Mouse (Mus musculus) heart, embryonic 16.5 days (tissue): ENCODE measurements at regions not wholly inside any gene's neighbourhood (a gene's known extent, or its start where the extent isn't known, plus 50 kb on each side); places are given as distances from the start of the nearest gene placed in this dataset.
A peak's percentile ranks its signal among the peaks of the same experiment; 100 is the strongest.

Experiments used
- ATAC-seq: fragments of 200-750 bp; cut with Nextera tagmentation; replicated peaks from 2 replicates; pipeline ENCODE4 v1.8.0; 2017; ENCODE audit warnings: moderate number of reproducible peaks; ENCODE audit not compliant: insufficient read depth, low FRiP score; ENCODE audit errors: extremely low read depth
- H3K27ac ChIP-seq: fragments of 300-500 bp; sonication (generic); 2 replicates; pipeline ENCODE4 v1.5.1; 2014; ENCODE audit warnings: mild to moderate bottlenecking, low read length, control low read depth, moderate library complexity
- H3K27me3 ChIP-seq: fragments of 300-500 bp; sonication (generic); 2 replicates; pipeline ENCODE4 v1.6.1; 2014; ENCODE audit warnings: low read length, mixed read lengths; ENCODE audit not compliant: control insufficient read depth, insufficient read depth
- H3K36me3 ChIP-seq: fragments of 300-500 bp; sonication (generic); 2 replicates; pipeline ENCODE4 v1.6.1; 2014; ENCODE audit not compliant: control insufficient read depth, insufficient read depth
- H3K4me1 ChIP-seq: fragments of 300-500 bp; sonication (generic); 2 replicates; pipeline ENCODE4 v1.6.1; 2014; ENCODE audit warnings: low read length, mixed read lengths; ENCODE audit not compliant: control insufficient read depth, insufficient read depth
- H3K4me2 ChIP-seq: fragments of 300-500 bp; sonication (generic); 2 replicates; pipeline ENCODE4 v1.6.1; 2014; ENCODE audit warnings: low read depth, mild to moderate bottlenecking, control low read depth, low read length
- H3K4me3 ChIP-seq: fragments of 300-500 bp; sonication (generic); 2 replicates; pipeline ENCODE4 v1.5.1; 2014; ENCODE audit warnings: mild to moderate bottlenecking, control low read depth, low read length
- H3K9ac ChIP-seq: fragments of 300-500 bp; sonication (generic); 2 replicates; pipeline ENCODE4 v1.6.1; 2014; ENCODE audit warnings: low read length, control low read depth
- H3K9me3 ChIP-seq: fragments of 300-500 bp; sonication (generic); replicated peaks from 2 replicates; pipeline ENCODE4 v1.6.1; 2016; ENCODE audit warnings: low read length; ENCODE audit not compliant: control insufficient read depth
- WGBS: fragments of 180-500 bp; shearing (Covaris S2); extraction: QIAGEN DNeasy Blood & Tissue Kit; methylation state at CpG from one replicate; pipeline ENCODE4 v1.1.7; 2014; 5-methylcytosine and 5-hydroxymethylcytosine counted together

DNA sequence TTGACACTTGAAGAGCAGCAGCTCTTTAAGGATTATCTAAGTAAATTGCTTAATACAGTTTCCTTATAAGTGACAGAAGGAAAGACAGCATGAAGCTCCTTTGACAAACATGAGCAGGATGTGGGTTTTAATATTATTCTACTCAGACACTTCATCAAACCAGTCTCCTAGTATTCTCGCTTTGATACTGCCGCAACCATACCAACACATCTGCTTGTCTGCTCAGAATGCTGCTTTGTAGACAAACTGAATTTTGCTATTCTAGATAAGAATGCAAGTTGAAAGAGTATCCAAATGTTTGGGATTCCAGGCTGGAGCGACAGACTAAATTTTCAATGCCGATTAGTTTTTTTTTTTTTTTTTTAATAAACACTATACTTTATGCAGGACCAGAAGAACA lies 105.7 kb upstream of the Robo2 start:
- no peak overlapping the region for H3K27ac ChIP-seq
- H3K4me3 ChIP-seq: no peak overlapping the region
- H3K36me3 ChIP-seq: no peaks in the 10 kb centered on the region
- H3K9me3 ChIP-seq: no peaks in the 10 kb centered on the region
- no peak overlapping the region for H3K9ac ChIP-seq
- 74% methylated on average over 4 of the region's 4 CpGs for WGBS
- no peak for ATAC-seq
- H3K4me2 ChIP-seq: no peak overlapping the region
- H3K4me1 ChIP-seq: peaks cover 3% of the 10 kb centered on the region
- no peaks in the 10 kb centered on the region for H3K27me3 ChIP-seq

DNA sequence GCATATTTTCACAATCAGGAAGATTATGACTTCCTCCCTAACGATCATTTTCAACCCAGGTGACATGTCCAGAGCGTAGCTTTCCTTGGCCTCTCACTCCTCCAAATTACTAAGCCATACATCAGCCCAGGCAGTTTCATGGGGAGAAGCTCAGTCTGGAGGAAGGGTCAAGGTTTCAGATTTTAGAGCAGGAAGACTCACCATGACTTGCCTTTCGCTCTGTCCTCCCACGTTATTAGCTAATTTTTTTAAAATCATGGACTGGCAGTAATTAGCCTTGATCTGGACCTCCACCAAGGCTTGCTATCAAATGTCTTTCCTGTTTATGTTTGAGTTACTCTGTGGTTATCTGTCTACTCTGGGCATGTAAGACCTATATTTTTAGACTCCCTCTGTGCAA lies 102.9 kb upstream of the Robo2 start:
- Histone ChIP-seq H3K36me3 (no peaks in the 10 kb centered on the region), H3K9me3 (no peaks in the 10 kb centered on the region), H3K4me3 (no peak overlapping the region), H3K9ac (no peak overlapping the region), H3K27me3 (no peaks in the 10 kb centered on the region), H3K4me1 (peaks cover 3% of the 10 kb centered on the region), H3K4me2 (no peak overlapping the region), H3K27ac (no peak overlapping the region)
- ATAC-seq: no peak
- WGBS: 37% methylated on average over 4 of the region's 4 CpGs

DNA sequence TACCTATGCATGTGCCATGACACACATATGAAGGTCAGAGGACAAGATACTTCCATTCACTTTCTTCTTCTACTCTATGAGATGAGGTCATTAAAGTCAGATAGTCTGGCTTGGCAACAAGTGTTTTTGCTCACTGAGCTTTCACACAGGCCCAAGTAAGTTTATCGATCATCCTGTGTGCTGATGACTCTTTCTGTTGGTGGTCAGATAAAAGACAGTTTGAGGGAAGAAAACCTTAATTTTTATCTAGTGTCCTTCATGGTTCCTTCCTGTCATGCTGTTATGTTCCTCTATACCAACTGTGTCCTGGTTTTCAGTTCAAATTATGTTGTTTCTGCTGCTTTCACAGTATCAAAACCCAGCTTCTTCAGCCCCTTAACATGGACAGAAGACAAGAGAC lies 98.8 kb upstream of the Robo2 start:
- H3K4me2 ChIP-seq: no peak overlapping the region
- H3K4me3 ChIP-seq: no peak overlapping the region
- H3K27ac ChIP-seq: no peak overlapping the region
- ATAC-seq: no peak
- H3K36me3 ChIP-seq: no peaks in the 10 kb centered on the region
- H3K9ac ChIP-seq: no peak overlapping the region
- H3K4me1 ChIP-seq: peaks cover 3% of the 10 kb centered on the region
- H3K9me3 ChIP-seq: no peaks in the 10 kb centered on the region
- WGBS: 56% methylated on average over 1 of the region's 1 CpGs
- no peaks in the 10 kb centered on the region for H3K27me3 ChIP-seq

DNA sequence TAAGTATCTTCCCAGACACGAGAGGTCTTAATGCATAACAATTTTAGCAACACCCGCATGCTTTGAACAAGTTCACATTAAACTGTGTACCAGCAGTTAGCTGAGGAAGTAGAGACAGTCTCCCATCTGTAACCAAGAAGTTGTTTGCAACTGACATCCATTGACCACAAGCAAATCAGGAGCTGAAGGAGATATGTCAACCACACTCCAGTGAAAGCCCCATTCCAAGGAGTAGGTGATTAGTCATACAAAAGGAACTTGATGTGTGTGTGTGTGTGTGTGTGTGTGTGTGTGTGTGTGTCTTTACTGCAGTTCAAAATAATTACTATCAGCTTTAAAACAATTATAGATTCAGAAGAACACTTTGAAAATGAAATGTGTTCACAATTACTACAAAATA lies 97.9 kb upstream of the Robo2 start:
- H3K4me2 ChIP-seq: no peak overlapping the region
- H3K36me3 ChIP-seq: no peaks in the 10 kb centered on the region
- no peak overlapping the region for H3K4me3 ChIP-seq
- H3K27me3 ChIP-seq: no peaks in the 10 kb centered on the region
- ATAC-seq: no peak
- 78% methylated on average over 2 of the region's 2 CpGs for WGBS
- H3K27ac ChIP-seq: no peak overlapping the region
- H3K9me3 ChIP-seq: no peaks in the 10 kb centered on the region
- no peak overlapping the region for H3K9ac ChIP-seq
- peaks cover under 1% of the 10 kb centered on the region for H3K4me1 ChIP-seq

DNA sequence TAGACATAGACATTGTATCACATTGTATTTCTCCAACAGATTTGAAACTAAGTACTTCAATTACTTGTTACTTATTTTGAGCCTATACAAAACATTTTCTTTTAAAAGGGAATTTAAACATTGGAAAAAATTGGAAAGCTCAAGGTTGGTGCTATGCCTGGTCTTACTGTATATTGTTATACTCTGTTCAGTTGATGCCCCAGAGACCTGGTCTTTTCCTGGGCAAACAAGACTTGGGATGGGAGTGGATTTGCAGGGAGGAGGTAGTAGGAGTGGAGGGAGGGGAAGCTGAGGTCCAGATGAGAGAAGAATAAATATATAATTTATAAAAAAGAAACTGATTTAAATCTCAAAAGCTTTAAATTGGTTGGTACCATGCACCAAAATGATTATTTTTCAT lies 95.1 kb upstream of the Robo2 start:
- no peak for ATAC-seq
- no peak overlapping the region for H3K9ac ChIP-seq
- H3K4me3 ChIP-seq: no peak overlapping the region

DNA sequence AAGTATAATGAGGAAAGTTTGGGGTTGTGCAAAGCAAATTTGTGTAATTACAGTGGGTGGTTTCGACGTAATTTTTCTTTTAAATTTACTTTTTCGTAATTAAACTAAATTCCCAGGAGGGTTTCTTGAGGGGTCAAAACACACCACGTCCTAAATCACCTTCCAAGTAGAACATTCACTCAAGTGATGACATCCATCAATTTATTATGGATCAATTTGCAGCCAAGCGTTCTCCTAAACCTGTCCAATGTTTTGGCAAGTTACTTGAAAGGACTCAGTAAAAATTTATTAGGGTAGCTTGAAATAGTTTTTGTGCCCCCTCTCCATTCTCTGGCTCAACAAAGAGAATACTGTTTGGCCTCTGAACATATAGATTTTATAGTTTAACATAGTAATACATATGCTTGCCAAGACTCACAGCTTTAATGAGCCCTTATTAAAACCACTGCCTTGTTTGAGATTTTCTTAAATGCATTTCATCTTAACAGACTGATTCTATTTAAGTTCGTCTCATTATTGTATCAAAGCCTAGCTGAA lies 94.6 kb upstream of the Robo2 start:
- Histone ChIP-seq H3K27ac (no peak overlapping the region), H3K9ac (no peak overlapping the region), H3K4me2 (no peak overlapping the region), H3K27me3 (no peaks in the 10 kb centered on the region), H3K4me1 (no peaks in the 10 kb centered on the region), H3K4me3 (no peak overlapping the region), H3K9me3 (no peaks in the 10 kb centered on the region), H3K36me3 (no peaks in the 10 kb centered on the region)
- ATAC-seq: no peak
- 80% methylated on average over 6 of the region's 6 CpGs for WGBS

More for the DNA sequence above, 95.1 kb upstream of the Robo2 start:
- Histone ChIP-seq H3K4me1 (no peaks in the 10 kb centered on the region), H3K4me2 (no peak overlapping the region), H3K36me3 (no peaks in the 10 kb centered on the region), H3K9me3 (no peaks in the 10 kb centered on the region), H3K27ac (no peak overlapping the region), H3K27me3 (no peaks in the 10 kb centered on the region)

DNA sequence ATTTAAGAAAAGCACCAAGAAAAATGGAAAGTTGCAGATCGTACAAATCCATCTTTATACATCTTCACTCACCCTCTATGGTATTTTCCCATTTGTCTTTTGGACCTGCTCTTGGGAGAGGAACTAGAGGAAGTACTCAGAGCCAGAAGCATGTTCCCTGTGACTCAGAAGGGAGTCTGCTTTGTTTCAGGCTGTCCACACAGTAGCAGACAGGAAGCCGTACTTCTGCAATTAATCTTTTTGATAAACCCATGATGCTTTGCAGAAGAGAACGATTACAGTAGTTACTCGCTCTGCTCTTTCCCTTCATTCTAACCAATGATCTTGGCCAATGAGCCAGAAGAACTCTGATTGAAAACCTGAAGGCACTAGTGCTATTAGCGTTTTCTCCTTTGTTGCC lies 92.8 kb upstream of the Robo2 start:
- Histone ChIP-seq H3K9ac (no peak overlapping the region), H3K9me3 (no peaks in the 10 kb centered on the region), H3K4me1 (no peaks in the 10 kb centered on the region), H3K36me3 (no peaks in the 10 kb centered on the region), H3K4me3 (no peak overlapping the region), H3K27ac (no peak overlapping the region), H3K27me3 (no peaks in the 10 kb centered on the region), H3K4me2 (no peak overlapping the region)
- ATAC-seq: peak; percentile 78
- WGBS: 24% methylated on average over 5 of the region's 5 CpGs

DNA sequence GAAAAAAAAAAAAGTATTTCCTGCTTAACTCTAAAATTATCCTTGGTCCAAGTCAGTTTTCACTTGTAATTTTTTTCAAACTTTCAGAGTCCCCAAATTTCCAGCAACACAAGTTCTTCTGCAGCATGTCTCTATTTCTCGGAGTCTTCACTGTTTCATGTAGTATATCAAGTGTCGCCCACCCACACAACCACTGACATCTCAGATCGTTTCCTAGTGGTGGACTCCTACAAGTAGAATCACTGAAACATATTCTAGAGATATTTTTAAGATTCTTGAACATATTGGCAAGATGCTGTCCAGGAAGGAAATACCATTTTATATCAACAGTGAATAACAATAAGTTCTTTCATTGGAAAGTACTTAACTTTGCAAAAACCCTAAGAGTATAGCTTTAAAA lies 89.1 kb upstream of the Robo2 start:
- H3K9ac ChIP-seq: no peak overlapping the region
- WGBS: 66% methylated on average over 3 of the region's 3 CpGs
- H3K4me1 ChIP-seq: no peaks in the 10 kb centered on the region

DNA sequence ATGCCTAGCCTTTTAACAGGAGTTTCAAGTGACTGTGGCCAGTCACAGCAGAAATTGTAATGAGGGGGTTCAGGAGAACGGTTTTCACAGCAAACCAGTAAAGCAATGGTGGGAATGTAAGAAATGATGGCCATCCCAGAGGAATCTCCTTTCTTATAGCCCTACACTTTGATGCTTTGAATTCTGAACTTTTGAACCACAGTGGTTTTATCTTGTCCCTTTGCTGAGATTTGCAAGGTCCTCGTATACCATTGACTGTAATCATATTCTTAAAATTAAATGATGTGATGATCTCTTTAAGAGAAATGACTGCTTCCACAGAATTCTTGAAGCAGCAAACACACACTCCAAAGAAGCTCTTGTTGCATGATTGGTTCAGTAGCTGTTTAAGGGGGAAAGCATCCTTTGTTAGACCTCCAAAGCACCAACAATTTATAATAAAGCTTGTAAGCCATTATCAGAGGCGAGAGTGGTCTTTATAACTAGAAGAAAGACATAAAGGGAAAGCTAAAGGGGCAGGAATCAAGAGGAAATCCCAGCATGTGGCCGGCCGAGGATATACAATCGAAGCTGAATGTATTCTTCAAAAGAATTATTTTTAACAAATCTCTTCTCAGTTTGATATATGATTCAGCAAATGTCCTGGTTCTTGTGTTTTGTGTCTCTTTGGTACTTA lies 56.3 kb upstream of the Robo2 start:
- H3K27ac ChIP-seq: no peak overlapping the region
- H3K4me1 ChIP-seq: no peaks in the 10 kb centered on the region
- no peaks in the 10 kb centered on the region for H3K36me3 ChIP-seq
- WGBS: 67% methylated on average over 6 of the region's 6 CpGs
- no peaks in the 10 kb centered on the region for H3K9me3 ChIP-seq
- H3K27me3 ChIP-seq: no peaks in the 10 kb centered on the region
- no peak overlapping the region for H3K9ac ChIP-seq
- no peak for ATAC-seq
- H3K4me3 ChIP-seq: no peak overlapping the region
- H3K4me2 ChIP-seq: no peak overlapping the region

More for the DNA sequence above, 89.1 kb upstream of the Robo2 start:
- no peak overlapping the region for H3K4me2 ChIP-seq
- ATAC-seq: no peak
- H3K27ac ChIP-seq: no peak overlapping the region
- H3K27me3 ChIP-seq: no peaks in the 10 kb centered on the region
- no peaks in the 10 kb centered on the region for H3K9me3 ChIP-seq
- H3K4me3 ChIP-seq: no peak overlapping the region
- H3K36me3 ChIP-seq: no peaks in the 10 kb centered on the region
